Mouse (Mus musculus) megakaryocyte, embryonic 14.5 days (primary cell): ENCODE measurements at regions not wholly inside any gene's neighbourhood (a gene's known extent, or its start where the extent isn't known, plus 50 kb on each side); places are given as distances from the start of the nearest gene placed in this dataset.

Experiments used
- FLI1 ChIP-seq: IDR thresholded peaks from 2 replicates; pipeline ENCODE4 v1.6.1; 2012; ENCODE audit warnings: low read length, inconsistent platforms, mixed read lengths
- GATA1 ChIP-seq: IDR thresholded peaks from 3 replicates; pipeline ENCODE4 v1.6.1; 2012; ENCODE audit warnings: mixed read lengths, low read length, inconsistent platforms, borderline replicate concordance

GRCm38 (mm10) chr2:50835511-50836320 is 313.2 kb downstream of the Rnd3 start:
- TF ChIP-seq GATA1 (no peak), FLI1 (no peak)
